Mouse (Mus musculus) stomach, embryonic 14.5 days (tissue): ENCODE measurements around the gene Cmya5. TPM values are rescaled to one million over a fixed set of nuclear protein-coding genes. Genes with fewer than 3 reads are reported as not detected.
"Not testable (repeated sequence)": the region's sequence is repeated elsewhere in the genome, so short reads cannot be mapped to it uniquely, and the experiment has no call there.

Source experiments
- ATAC-seq: fragments of 200-750 bp; cut with Nextera tagmentation; 2 replicates; pipeline ENCODE4 v1.8.0; 2017; ENCODE audit warnings: low read depth, moderate TSS enrichment; ENCODE audit not compliant: insufficient number of reproducible peaks, insufficient read depth, low FRiP score
- H3K27ac ChIP-seq: fragments of 300-500 bp; sonication (generic); 2 replicates; pipeline ENCODE4 v1.5.1; 2014; ENCODE audit warnings: mild to moderate bottlenecking, low read length, moderate library complexity, mixed read lengths
- H3K27me3 ChIP-seq: fragments of 300-500 bp; sonication (generic); 2 replicates; pipeline ENCODE4 v1.6.1; 2014; ENCODE audit warnings: low read length, control low read depth, mixed read lengths; ENCODE audit not compliant: control insufficient read depth, insufficient read depth
- H3K36me3 ChIP-seq: fragments of 300-500 bp; sonication (generic); 2 replicates; pipeline ENCODE4 v1.6.1; 2014; ENCODE audit warnings: mild to moderate bottlenecking, control low read depth, low read length, moderate library complexity, mixed read lengths; ENCODE audit not compliant: control insufficient read depth, insufficient read depth
- H3K4me1 ChIP-seq: fragments of 300-500 bp; sonication (generic); 2 replicates; pipeline ENCODE4 v1.6.1; 2014; ENCODE audit warnings: low read length, control low read depth, mixed read lengths; ENCODE audit not compliant: control insufficient read depth, insufficient read depth
- H3K4me2 ChIP-seq: fragments of 300-500 bp; sonication (generic); replicated peaks from 2 replicates; pipeline ENCODE4 v1.6.1; 2014; ENCODE audit warnings: low read depth, low read length, control low read depth
- H3K4me3 ChIP-seq: fragments of 300-500 bp; sonication (generic); 2 replicates; pipeline ENCODE4 v1.5.1; 2014; ENCODE audit warnings: low read depth, low read length, control low read depth
- H3K9ac ChIP-seq: fragments of 300-500 bp; sonication (generic); replicated peaks from 2 replicates; pipeline ENCODE4 v1.6.1; 2014; ENCODE audit warnings: low read depth, mild to moderate bottlenecking, control low read depth, low read length, moderate library complexity, mixed read lengths
- H3K9me3 ChIP-seq: fragments of 300-500 bp; sonication (generic); 2 replicates; pipeline ENCODE4 v1.6.1; 2016; ENCODE audit warnings: low read depth, low read length, control low read depth; ENCODE audit not compliant: control insufficient read depth
- WGBS: fragments of 180-500 bp; shearing (Covaris S2); extraction: QIAGEN DNeasy Blood & Tissue Kit; methylation state at CpG from one replicate; pipeline ENCODE4 v1.1.7; 2014; 5-methylcytosine and 5-hydroxymethylcytosine counted together
- polyA plus RNA-seq: library from polyadenylated mRNA; unstranded; fragments of >200 nt; fragmentation: Nextera tagmentation; extraction: Ambion mirVana; gene quantifications from 2 replicates; pipeline ENCODE4 v1.2.1, GENCODE M21; 2014

Gene Cmya5
- polyA plus RNA-seq, 1 experiment from 2014 or later, result 0.41 TPM

GRCm38 (mm10) chr13:93089481-93089880, 55.0 kb downstream of the Cmya5 start:
- Histone ChIP-seq H3K36me3 (no peaks in the 10 kb centered on the region), H3K4me1 (no peaks in the 10 kb centered on the region), H3K9me3 (no peaks in the 10 kb centered on the region), H3K27ac (no peak overlapping the region), H3K4me3 (no peak overlapping the region), H3K9ac (no peak overlapping the region), H3K4me2 (no peak overlapping the region), H3K27me3 (no peaks in the 10 kb centered on the region)
- ATAC-seq, result no peak
- WGBS, result 80% methylated on average over 5 of the region's 5 CpGs

GRCm38 (mm10) chr13:93085711-93086110, 58.8 kb downstream of the Cmya5 start:
- no peak overlapping the region for H3K4me2 ChIP-seq
- no peak for ATAC-seq
- 90% methylated on average over 4 of the region's 4 CpGs for WGBS
- no peaks in the 10 kb centered on the region for H3K27me3 ChIP-seq
- no peaks in the 10 kb centered on the region for H3K36me3 ChIP-seq
- H3K4me3 ChIP-seq, result no peak overlapping the region
- no peak overlapping the region for H3K27ac ChIP-seq
- no peaks in the 10 kb centered on the region for H3K9me3 ChIP-seq
- no peaks in the 10 kb centered on the region for H3K4me1 ChIP-seq
- no peak overlapping the region for H3K9ac ChIP-seq

GRCm38 (mm10) chr13:93082324-93082723, 62.2 kb downstream of the Cmya5 start:
- not testable (repeated sequence) for H3K27ac ChIP-seq, H3K9me3 ChIP-seq, H3K4me1 ChIP-seq, ATAC-seq, H3K4me2 ChIP-seq, H3K9ac ChIP-seq, H3K36me3 ChIP-seq, H3K27me3 ChIP-seq, H3K4me3 ChIP-seq
- WGBS, result 73% methylated on average over 1 of the region's 1 CpGs

GRCm38 (mm10) chr13:93080859-93081258, 63.7 kb downstream of the Cmya5 start:
- no peaks in the 10 kb centered on the region for H3K36me3 ChIP-seq
- no peak overlapping the region for H3K27ac ChIP-seq
- no peaks in the 10 kb centered on the region; the same call in 1 of the 2 replicates for H3K9me3 ChIP-seq
- no peaks in the 10 kb centered on the region for H3K4me1 ChIP-seq
- 75% methylated on average over 2 of the region's 2 CpGs for WGBS
- no peak for ATAC-seq
- H3K4me3 ChIP-seq, result no peak overlapping the region
- H3K9ac ChIP-seq, result no peak overlapping the region
- H3K27me3 ChIP-seq, result no peaks in the 10 kb centered on the region
- H3K4me2 ChIP-seq, result no peak overlapping the region

- 45% methylated on average over 17 of the region's 17 CpGs for WGBS
- H3K27ac ChIP-seq, result no peak overlapping the region
- H3K4me2 ChIP-seq, result peak overlapping the region; percentile 25; the same call in 1 of the 2 replicates
- no peak overlapping the region for H3K4me3 ChIP-seq
- no peak overlapping the region for H3K9ac ChIP-seq
- ATAC-seq, result no peak
- H3K9me3 ChIP-seq, result no peaks in the 10 kb centered on the region; the same call in 1 of the 2 replicates
- no peaks in the 10 kb centered on the region for H3K27me3 ChIP-seq
- H3K4me1 ChIP-seq, result peaks cover 11% of the 10 kb centered on the region; the same call in 1 of the 2 replicates
- H3K36me3 ChIP-seq, result no peaks in the 10 kb centered on the region
These were observed 70.3 kb downstream of the Cmya5 start for GRCm38 (mm10) chr13:93074147-93074641.

GRCm38 (mm10) chr13:93073595-93073994, 70.9 kb downstream of the Cmya5 start:
- Histone ChIP-seq H3K4me3 (no peak overlapping the region), H3K4me1 (peaks cover 11% of the 10 kb centered on the region; the same call in 1 of the 2 replicates), H3K36me3 (no peaks in the 10 kb centered on the region), H3K4me2 (no peak overlapping the region; the same call in 1 of the 2 replicates), H3K9ac (no peak overlapping the region), H3K27ac (no peak overlapping the region), H3K27me3 (no peaks in the 10 kb centered on the region), H3K9me3 (no peaks in the 10 kb centered on the region; the same call in 1 of the 2 replicates)
- ATAC-seq, result no peak
- WGBS, result 35% methylated on average over 2 of the region's 2 CpGs

- Histone ChIP-seq H3K4me1 (peaks cover 11% of the 10 kb centered on the region; the same call in 1 of the 2 replicates), H3K9ac (no peak overlapping the region), H3K27me3 (no peaks in the 10 kb centered on the region), H3K4me3 (no peak overlapping the region), H3K4me2 (no peak overlapping the region), H3K36me3 (no peaks in the 10 kb centered on the region), H3K27ac (no peak overlapping the region), H3K9me3 (no peaks in the 10 kb centered on the region; the same call in 1 of the 2 replicates)
- ATAC-seq, result peak; percentile 67; the same call in 1 of the 2 replicates
- WGBS, result 16% methylated on average over 15 of the region's 15 CpGs
These were observed 71.6 kb downstream of the Cmya5 start for GRCm38 (mm10) chr13:93072871-93073411.

- H3K27ac ChIP-seq, result no peak overlapping the region
- ATAC-seq, result no peak
- H3K4me1 ChIP-seq, result peaks cover 11% of the 10 kb centered on the region; the same call in 1 of the 2 replicates
- H3K36me3 ChIP-seq, result no peaks in the 10 kb centered on the region
- 56% methylated on average over 8 of the region's 8 CpGs for WGBS
- H3K9ac ChIP-seq, result no peak overlapping the region
- H3K4me3 ChIP-seq, result no peak overlapping the region
- H3K4me2 ChIP-seq, result no peak overlapping the region
- no peaks in the 10 kb centered on the region for H3K27me3 ChIP-seq
- H3K9me3 ChIP-seq, result no peaks in the 10 kb centered on the region
These were observed 74.1 kb downstream of the Cmya5 start for GRCm38 (mm10) chr13:93070406-93070805.

- no peak for ATAC-seq
These were observed 75.0 kb downstream of the Cmya5 start for GRCm38 (mm10) chr13:93069481-93069880.

More at GRCm38 (mm10) chr13:93069481-93069880, 75.0 kb downstream of the Cmya5 start:
- Histone ChIP-seq H3K27ac (no peak overlapping the region), H3K4me2 (no peak overlapping the region), H3K9me3 (no peaks in the 10 kb centered on the region), H3K27me3 (no peaks in the 10 kb centered on the region), H3K4me3 (no peak overlapping the region), H3K4me1 (peaks cover 11% of the 10 kb centered on the region; the same call in 1 of the 2 replicates), H3K36me3 (no peaks in the 10 kb centered on the region), H3K9ac (no peak overlapping the region)
- 71% methylated on average over 4 of the region's 4 CpGs for WGBS
